Mouse (Mus musculus): ENCODE measurements at regions not wholly inside any gene's neighbourhood (a gene's known extent, or its start where the extent isn't known, plus 50 kb on each side); places are given as distances from the start of the nearest gene placed in this dataset.

DNA sequence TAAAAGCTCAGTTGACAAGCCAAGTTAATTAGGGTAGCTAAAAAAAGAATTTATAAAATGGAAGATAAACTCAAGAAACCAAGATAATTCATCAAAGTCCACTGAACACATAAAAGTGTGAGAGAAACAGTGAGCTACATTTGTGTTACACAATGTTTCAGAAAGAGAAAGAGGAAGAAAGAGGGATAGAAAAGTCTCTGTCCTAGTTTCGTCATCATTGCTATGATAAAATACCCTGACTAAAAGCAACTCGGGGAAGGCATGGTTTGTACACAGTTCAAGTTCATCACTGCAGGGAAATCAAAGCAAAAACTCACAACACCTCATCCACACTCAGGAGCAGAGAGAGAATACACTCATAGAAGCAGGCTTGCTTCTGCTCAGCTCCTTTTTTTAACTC is 548.9 kb downstream of the Utrn start:
- TF ChIP-seq CTCF (IDR thresholded peaks at IDR 0.05; ENCODE audit: low read depth) = no peak
- no peak for TF ChIP-seq EP300 (IDR thresholded peaks at IDR 0.05; ENCODE audit: low read depth)

Data from heart, postnatal 0 days (tissue).